Mouse (Mus musculus) retina, adult 2 months (tissue): ENCODE measurements around the gene Igf2bp2.

Source experiments
- DNase-seq: peaks from one replicate; pipeline ENCODE4 v3.0.0-alpha.2; 2012; ENCODE audit warnings: low read depth, low spot score

Gene Igf2bp2

GRCm38 (mm10) chr16:22149076-22149475 is 14.0 kb downstream of the Igf2bp2 start:
- DNase-seq = no peak

DNA sequence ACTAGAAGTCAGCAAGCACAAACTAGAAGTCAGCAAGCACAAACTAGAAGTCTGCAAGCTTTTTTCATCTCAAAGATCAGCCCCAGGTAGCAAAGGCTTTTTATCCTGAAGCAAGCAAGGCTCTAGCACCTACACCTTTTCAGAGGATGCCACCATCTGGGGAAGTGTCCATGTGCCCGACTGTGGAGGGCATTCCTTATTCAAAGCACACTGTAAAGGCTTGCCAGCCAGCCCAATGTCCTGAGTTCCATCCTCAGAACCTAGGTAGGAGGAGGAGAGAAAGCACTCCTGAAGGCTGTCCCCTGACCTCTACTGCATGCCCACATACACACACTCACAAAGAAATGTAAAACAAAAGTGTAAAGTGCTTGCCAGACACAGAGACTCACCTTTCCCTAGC is 16.0 kb downstream of the Igf2bp2 start:
- no peak for DNase-seq

GRCm38 (mm10) chr16:22146071-22146470 is 17.0 kb downstream of the Igf2bp2 start:
- no peak for DNase-seq

DNA sequence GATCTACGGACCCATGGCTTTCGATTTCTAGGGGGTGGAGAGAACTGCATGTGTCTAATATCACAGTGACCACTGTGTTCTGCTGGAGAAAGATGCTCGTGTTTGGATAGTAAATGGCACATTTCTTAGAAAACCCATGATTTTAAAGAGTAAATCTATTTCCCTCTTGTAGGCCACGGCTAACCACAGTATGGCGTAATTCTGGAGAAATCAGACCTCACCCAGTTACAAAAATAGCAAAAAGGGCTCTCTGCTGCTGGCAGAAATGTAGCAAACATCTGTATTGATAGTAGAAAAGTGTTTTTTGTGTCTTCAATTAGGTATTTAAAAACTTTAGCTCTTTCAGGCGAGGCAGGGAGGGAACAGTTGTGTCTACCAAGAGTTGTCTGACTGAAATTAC is 18.6 kb downstream of the Igf2bp2 start:
- DNase-seq = no peak

DNA sequence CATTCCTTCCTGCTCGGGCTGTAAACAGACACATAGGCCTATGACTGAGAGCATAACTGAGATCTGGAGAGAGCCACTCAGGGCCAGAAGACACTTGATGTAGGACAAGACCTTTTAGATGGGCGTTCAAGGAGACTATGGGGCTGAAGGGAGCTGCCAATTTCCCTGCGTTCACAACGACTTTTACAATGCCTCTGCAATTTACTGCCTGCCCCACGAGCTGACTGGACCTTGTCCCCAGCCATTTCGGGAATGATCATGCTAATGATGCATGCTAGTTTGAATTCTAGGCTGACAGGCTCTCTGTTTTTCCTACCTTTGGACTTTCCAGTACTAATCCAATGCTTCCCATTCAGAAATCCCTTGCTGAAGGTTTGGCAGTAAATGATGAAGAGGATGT is 22.2 kb downstream of the Igf2bp2 start:
- no peak for DNase-seq

- DNase-seq = no peak
Measured at GRCm38 (mm10) chr16:22139821-22140220, 23.3 kb downstream of the Igf2bp2 start.

GRCm38 (mm10) chr16:22136198-22136597 is 26.9 kb downstream of the Igf2bp2 start:
- no peak for DNase-seq

DNA sequence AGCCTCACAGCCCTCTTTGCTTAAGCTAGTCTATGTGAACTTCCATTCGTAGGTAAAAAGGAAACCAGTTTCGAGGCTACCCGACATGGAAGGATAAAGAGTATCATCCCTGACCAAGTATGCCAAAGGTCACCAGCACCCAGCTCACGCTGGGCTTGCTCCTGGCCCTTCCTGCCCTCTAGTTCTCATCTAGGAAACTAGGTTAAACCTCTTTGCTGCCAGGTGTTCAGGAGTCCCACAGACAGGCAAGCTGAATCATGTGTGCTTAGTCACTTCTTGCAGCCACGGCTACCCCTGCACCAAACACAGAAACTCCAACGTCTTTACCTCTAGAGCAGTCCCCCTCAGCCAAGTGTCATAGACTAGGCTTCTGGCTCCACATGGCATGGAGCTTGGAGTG is 31.8 kb downstream of the Igf2bp2 start:
- peak; percentile 77 for DNase-seq

DNA sequence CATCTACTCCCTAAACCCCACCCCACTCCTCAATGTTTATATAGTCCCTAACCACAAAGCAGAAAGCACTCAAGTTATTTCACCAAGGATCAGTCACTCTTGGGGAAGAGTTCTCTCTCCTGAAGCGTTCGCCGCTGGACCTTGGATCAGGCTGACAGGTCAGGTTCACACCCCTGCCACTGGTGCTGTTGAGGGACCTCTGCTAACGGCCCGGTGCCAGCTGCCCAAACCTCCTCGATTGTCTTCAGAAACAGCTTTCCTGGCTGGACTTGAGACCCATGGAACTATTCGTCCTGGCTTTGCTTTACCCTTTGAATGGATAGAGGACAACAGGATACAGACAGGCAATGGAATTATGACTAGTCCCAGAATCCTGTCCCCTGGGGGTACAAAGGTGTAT is 33.6 kb downstream of the Igf2bp2 start:
- no peak for DNase-seq

DNA sequence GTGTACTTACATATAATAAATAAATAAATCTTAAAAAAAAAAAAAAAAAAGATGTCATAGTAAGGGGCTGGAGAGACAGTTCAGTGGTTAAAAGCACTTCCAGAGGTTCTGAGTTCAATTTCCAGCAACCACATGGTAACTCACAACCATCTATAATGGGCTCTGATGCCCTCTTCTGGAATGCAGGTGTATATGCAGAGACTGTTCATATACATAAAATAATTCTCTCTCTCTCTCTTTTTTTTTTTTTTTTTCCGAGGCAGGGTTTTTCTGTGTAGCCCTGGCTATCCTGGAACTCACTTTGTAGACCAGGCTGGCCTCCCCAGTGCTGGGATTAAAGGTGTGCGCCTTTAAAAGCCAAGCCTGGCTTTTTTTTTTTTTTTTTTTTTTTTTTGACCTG is 34.5 kb downstream of the Igf2bp2 start:
- DNase-seq = no peak

DNA sequence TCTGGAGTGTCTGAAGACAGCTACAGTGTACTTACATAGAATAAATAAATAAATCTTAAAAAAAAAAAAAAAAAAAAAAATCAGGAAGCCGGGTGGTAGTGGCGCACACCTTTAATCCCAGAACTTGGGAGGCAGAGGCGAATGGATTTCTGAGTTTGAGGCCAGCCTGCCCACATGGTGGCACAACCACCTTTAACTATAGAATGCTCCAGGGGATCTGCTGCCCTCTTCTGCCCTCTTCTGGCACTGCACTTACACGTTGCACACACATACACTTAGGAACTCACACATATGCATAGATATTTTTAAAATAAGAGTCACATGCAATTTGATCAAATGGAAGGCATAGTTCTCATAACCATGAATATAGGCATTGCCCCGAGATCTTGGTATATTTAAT is 35.3 kb downstream of the Igf2bp2 start:
- DNase-seq = no peak

GRCm38 (mm10) chr16:22126936-22127335 is 36.2 kb downstream of the Igf2bp2 start:
- no peak for DNase-seq

DNA sequence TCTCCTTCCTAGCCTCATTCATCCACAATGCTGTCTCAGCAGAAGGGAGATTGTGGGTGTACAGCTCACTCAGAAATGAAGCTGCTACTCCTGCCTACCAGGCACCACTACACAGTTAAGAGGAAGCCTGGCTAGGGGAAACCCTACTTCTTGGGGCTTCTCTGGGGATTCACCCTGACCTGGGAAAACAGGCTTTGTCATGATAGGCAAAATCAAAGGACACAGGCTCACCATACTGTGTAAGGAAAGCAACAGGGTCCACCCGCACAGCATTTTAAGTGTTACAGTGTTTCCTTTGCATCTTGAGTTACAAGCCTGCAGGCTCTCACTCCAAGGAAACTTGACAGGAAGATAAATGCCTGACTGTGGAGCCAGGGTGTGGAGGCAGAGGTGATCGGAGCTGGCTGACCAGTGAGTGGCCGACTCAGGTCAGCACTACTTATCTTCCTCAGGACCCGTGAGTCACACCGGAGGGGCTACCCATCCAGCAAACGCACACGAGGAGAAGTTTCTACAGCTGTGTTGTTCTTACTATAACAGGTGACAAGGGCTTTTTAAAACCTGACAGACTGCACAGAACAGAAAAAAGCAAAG is 38.7 kb downstream of the Igf2bp2 start:
- no peak for DNase-seq

DNA sequence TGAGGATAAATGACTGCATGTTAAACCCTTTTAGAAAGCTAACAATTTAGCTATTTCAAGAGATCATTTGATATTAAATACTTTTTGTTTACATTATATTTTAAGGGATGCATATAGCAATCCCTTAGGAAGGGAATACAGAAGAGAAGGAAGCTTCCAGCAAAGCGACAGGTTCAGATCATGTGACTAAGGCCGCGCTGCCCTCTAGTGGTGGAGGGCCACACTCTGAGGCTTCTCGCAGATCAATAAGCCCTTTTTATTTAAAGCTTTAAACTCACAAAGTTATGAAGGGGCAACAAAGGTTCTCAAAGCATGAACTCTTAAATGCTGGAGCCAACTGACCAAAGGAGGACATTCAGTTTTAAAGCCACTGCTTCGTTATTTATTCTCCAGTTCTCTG is 39.4 kb downstream of the Igf2bp2 start:
- DNase-seq = peak; percentile 33

DNA sequence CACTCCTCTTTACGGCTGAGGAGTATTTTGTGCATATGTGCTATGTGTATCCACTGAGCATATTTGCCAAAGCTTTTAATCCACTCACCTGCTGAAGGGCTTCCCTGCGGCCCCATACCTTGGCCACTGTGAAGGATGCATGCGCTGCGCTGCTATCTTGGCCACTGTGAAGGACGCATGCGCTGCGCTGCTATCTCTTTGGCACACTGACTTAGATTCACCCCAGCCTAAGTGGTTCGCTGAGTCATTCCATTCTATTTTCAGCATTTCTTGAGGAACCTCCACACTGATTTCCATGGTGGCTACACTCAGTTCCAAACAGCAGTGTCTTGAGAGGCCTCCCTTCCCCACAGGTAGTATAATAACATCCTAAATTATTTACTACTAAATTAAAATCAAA is 42.0 kb downstream of the Igf2bp2 start:
- DNase-seq = no peak

GRCm38 (mm10) chr16:22119524-22119923 is 43.6 kb downstream of the Igf2bp2 start:
- DNase-seq = no peak

DNA sequence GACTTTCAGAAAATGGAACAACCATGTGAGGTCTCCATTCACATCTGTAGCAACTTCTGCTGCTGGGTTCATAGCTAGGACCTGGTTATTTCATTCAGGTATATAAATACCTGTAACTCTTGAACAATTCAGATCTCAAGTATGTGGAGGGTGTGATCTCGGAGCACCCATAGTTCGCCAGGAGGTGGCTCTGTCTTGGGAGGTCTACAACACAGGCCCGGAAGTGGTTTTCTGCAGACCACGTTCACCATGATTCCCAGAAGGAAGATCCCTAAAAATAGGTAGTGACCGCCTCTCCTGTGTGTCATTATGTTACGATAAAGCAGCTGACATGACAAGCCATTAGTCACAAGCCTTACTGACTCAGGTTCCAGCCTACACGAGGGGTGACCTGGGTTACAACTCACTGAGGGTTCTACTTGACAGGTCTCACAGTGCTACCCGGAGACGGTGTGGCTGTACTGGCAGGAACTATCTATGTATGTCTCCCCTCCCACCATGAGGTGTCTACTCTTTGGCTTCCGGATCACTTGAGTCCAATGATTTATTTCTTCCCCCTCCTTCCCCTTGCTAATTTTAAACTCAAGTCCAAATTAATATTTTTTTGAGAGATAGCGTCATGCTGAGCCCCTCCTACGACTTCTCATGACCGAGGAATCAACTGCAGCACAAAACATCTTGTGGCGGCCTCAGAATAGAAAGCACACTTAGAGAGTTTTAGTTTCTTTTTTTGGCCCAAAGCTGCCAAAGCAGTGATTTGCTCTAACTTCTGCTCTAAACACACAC is 44.2 kb downstream of the Igf2bp2 start:
- DNase-seq = no peak

DNA sequence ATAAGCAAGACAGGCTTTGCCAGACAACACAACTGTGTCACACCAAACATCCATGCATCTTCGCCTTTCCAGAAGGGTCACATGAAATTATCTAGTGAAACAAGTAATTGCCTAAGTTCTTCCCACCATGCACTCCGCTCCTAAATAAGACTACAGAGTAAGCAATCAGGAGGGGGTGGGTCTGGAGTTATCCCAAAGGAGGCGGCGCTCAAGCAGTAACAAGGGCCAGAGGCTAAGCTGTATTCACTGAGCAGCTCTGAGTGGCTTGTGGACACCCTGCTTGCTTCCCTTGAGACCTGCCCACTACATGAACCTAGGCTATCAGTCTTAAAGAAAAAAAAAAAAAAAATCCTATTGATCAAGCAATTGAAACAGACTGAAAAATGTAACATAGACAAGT is 44.9 kb downstream of the Igf2bp2 start:
- no peak for DNase-seq

GRCm38 (mm10) chr16:22116748-22117147 is 46.4 kb downstream of the Igf2bp2 start:
- no peak for DNase-seq

DNA sequence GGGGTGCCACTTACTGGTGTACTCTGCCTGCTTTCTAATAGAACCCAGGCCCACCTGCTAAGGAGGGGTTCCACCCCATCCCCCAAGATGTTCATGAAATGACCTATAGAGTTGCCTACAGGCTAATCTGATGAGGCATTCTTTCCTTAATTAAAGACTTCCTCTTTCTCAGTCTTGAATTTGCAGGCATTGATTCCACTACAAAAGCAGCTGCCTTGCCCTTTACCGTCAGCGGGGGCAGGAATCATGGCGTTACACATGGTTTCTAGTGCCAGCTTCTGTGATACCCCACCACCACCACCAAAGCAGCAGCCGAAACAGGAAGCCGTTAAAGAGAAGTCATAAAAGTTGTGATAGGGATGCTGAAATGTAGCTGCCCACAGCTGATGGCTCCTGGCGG is 47.0 kb downstream of the Igf2bp2 start:
- no peak for DNase-seq

GRCm38 (mm10) chr16:22110036-22110435 is 53.1 kb downstream of the Igf2bp2 start:
- no peak for DNase-seq

DNA sequence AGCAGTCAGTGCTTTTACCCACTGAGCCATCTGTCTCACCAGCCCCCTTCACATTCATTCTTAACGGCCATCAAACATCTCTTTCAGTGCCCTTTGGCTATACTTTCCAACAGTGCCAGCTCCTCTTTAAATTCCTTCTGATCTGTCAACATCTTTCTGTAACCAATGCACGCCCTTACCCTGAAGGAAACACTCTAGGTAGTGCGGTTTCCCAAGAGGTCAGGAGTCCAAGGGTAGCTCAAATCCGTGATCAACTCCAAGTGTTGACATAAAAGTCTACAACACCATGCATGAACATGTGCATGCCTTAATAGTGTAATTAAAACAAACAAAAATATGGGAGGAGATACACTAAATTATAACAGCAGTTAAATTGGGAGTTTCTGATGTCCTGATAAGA is 53.9 kb downstream of the Igf2bp2 start:
- no peak for DNase-seq

- DNase-seq = peak; percentile 32
Measured at GRCm38 (mm10) chr16:22107897-22108516, 55.1 kb downstream of the Igf2bp2 start.
